Mouse (Mus musculus) heart, embryonic 12.5 days (tissue): ENCODE results near the gene Fgd3. TPM values are rescaled to one million over a fixed set of nuclear protein-coding genes. Genes with fewer than 3 reads are reported as not detected.

Experiments used
- ATAC-seq: fragments of 200-750 bp; cut with Nextera tagmentation; 2 replicates; pipeline ENCODE4 v1.8.0; 2017; ENCODE audit warnings: moderate TSS enrichment, moderate library complexity; ENCODE audit not compliant: insufficient number of reproducible peaks, low FRiP score
- H3K27ac ChIP-seq: fragments of 300-500 bp; sonication (generic); 2 replicates; pipeline ENCODE4 v1.5.1; 2016; ENCODE audit warnings: mild to moderate bottlenecking, moderate library complexity; ENCODE audit not compliant: poor library complexity, severe bottlenecking
- H3K27me3 ChIP-seq: fragments of 300-500 bp; sonication (generic); replicated peaks from 2 replicates; pipeline ENCODE4 v1.6.1; 2016; ENCODE audit warnings: mild to moderate bottlenecking, moderate library complexity
- H3K36me3 ChIP-seq: fragments of 300-500 bp; sonication (generic); 2 replicates; pipeline ENCODE4 v1.6.1; 2016; ENCODE audit warnings: mild to moderate bottlenecking, moderate library complexity
- H3K4me1 ChIP-seq: fragments of 300-500 bp; sonication (generic); replicated peaks from 2 replicates; pipeline ENCODE4 v1.6.1; 2016; ENCODE audit warnings: mild to moderate bottlenecking
- H3K4me2 ChIP-seq: fragments of 300-500 bp; sonication (generic); 2 replicates; pipeline ENCODE4 v1.6.1; 2016; ENCODE audit warnings: mild to moderate bottlenecking, moderate library complexity
- H3K4me3 ChIP-seq: fragments of 300-500 bp; sonication (generic); 2 replicates; pipeline ENCODE4 v1.5.1; 2016; ENCODE audit warnings: mild to moderate bottlenecking
- H3K9ac ChIP-seq: fragments of 300-500 bp; sonication (generic); 2 replicates; pipeline ENCODE4 v1.6.1; 2016; ENCODE audit warnings: mild to moderate bottlenecking, moderate library complexity
- H3K9me3 ChIP-seq: fragments of 300-500 bp; sonication (generic); replicated peaks from 2 replicates; pipeline ENCODE4 v1.6.1; 2016; ENCODE audit warnings: mild to moderate bottlenecking, moderate library complexity
- WGBS: fragments of 180-500 bp; shearing (Covaris S2); methylation state at CpG from one replicate; pipeline ENCODE4 v1.1.7; 2016; 5-methylcytosine and 5-hydroxymethylcytosine counted together
- polyA plus RNA-seq: library from polyadenylated mRNA; unstranded; fragments of >200 nt; fragmentation: Nextera tagmentation; extraction: Ambion mirVana; gene quantifications from 2 replicates; pipeline ENCODE4 v1.2.1, GENCODE M21; 2016

Fgd3 gene
- polyA plus RNA-seq, 1 experiment from 2014 or later: 0.15 TPM

- H3K27ac ChIP-seq: no peak overlapping the region
- H3K27me3 ChIP-seq: peaks cover 57% of the 10 kb centered on the region
- peak overlapping the region; percentile 49 for H3K4me3 ChIP-seq
- H3K9ac ChIP-seq: peak overlapping the region; percentile 53; the same call in 1 of the 2 replicates
- H3K4me1 ChIP-seq: peaks cover 39% of the 10 kb centered on the region
- WGBS: 34% methylated on average over 12 of the region's 12 CpGs
- peak overlapping the region; percentile 81 for H3K4me2 ChIP-seq
- ATAC-seq: no peak
- no peaks in the 10 kb centered on the region for H3K36me3 ChIP-seq
- H3K9me3 ChIP-seq: no peaks in the 10 kb centered on the region
These were observed 72.8 kb downstream of the Fgd3 start for GRCm38 (mm10) chr13:49247232-49247739.

GRCm38 (mm10) chr13:49246626-49247025, 73.5 kb downstream of the Fgd3 start:
- no peak overlapping the region for H3K4me3 ChIP-seq
- no peak overlapping the region for H3K4me2 ChIP-seq
- peaks cover 57% of the 10 kb centered on the region for H3K27me3 ChIP-seq
- peaks cover 39% of the 10 kb centered on the region for H3K4me1 ChIP-seq
- H3K9me3 ChIP-seq: no peaks in the 10 kb centered on the region
- no peak overlapping the region for H3K27ac ChIP-seq
- no peaks in the 10 kb centered on the region for H3K36me3 ChIP-seq
- 61% methylated on average over 2 of the region's 2 CpGs for WGBS
- H3K9ac ChIP-seq: no peak overlapping the region
- no peak for ATAC-seq

GRCm38 (mm10) chr13:49246011-49246410, 74.1 kb downstream of the Fgd3 start:
- H3K27me3 ChIP-seq: peaks cover 57% of the 10 kb centered on the region

GRCm38 (mm10) chr13:49245251-49245650, 74.9 kb downstream of the Fgd3 start:
- H3K27me3 ChIP-seq: peaks cover 57% of the 10 kb centered on the region
- no peak overlapping the region for H3K27ac ChIP-seq
- no peak overlapping the region for H3K4me3 ChIP-seq
- no peak for ATAC-seq
- no peak overlapping the region for H3K4me2 ChIP-seq
- WGBS: 70% methylated on average over 4 of the region's 4 CpGs
- H3K9ac ChIP-seq: no peak overlapping the region
- no peaks in the 10 kb centered on the region for H3K36me3 ChIP-seq
- H3K9me3 ChIP-seq: no peaks in the 10 kb centered on the region
- peaks cover 39% of the 10 kb centered on the region for H3K4me1 ChIP-seq

More at GRCm38 (mm10) chr13:49246011-49246410, 74.1 kb downstream of the Fgd3 start:
- ATAC-seq: no peak
- Histone ChIP-seq H3K36me3 (no peaks in the 10 kb centered on the region), H3K9ac (no peak overlapping the region), H3K9me3 (no peaks in the 10 kb centered on the region), H3K4me3 (no peak overlapping the region), H3K4me1 (peaks cover 39% of the 10 kb centered on the region), H3K4me2 (no peak overlapping the region), H3K27ac (no peak overlapping the region)
- 43% methylated on average over 3 of the region's 3 CpGs for WGBS

- H3K4me2 ChIP-seq: no peak overlapping the region
- no peak overlapping the region for H3K4me3 ChIP-seq
- no peak for ATAC-seq
- H3K9me3 ChIP-seq: no peaks in the 10 kb centered on the region
- no peak overlapping the region for H3K27ac ChIP-seq
- no peaks in the 10 kb centered on the region for H3K36me3 ChIP-seq
- no peak overlapping the region for H3K9ac ChIP-seq
- peaks cover 34% of the 10 kb centered on the region for H3K4me1 ChIP-seq
- peaks cover 44% of the 10 kb centered on the region for H3K27me3 ChIP-seq
- WGBS: 78% methylated on average over 2 of the region's 2 CpGs
These were observed 76.6 kb downstream of the Fgd3 start for GRCm38 (mm10) chr13:49243492-49243891.

GRCm38 (mm10) chr13:49242321-49243065, 77.6 kb downstream of the Fgd3 start:
- 51% methylated on average over 9 of the region's 9 CpGs for WGBS
- Histone ChIP-seq H3K27ac (no peak overlapping the region), H3K4me2 (no peak overlapping the region), H3K27me3 (peaks cover 34% of the 10 kb centered on the region), H3K4me3 (no peak overlapping the region), H3K36me3 (no peaks in the 10 kb centered on the region), H3K9me3 (no peaks in the 10 kb centered on the region), H3K9ac (no peak overlapping the region), H3K4me1 (peaks cover 24% of the 10 kb centered on the region)
- no peak for ATAC-seq

GRCm38 (mm10) chr13:49238737-49239136, 81.4 kb downstream of the Fgd3 start:
- ATAC-seq: no peak
- Histone ChIP-seq H3K4me2 (no peak overlapping the region), H3K9me3 (no peaks in the 10 kb centered on the region), H3K4me3 (no peak overlapping the region), H3K27me3 (0 out of 2 replicates have a peak, but pooled peaks cover 5% of the 10 kb centered on the region), H3K4me1 (peaks cover 10% of the 10 kb centered on the region), H3K36me3 (no peaks in the 10 kb centered on the region), H3K27ac (no peak overlapping the region), H3K9ac (no peak overlapping the region)
- 90% methylated on average over 8 of the region's 8 CpGs for WGBS

GRCm38 (mm10) chr13:49237617-49238016, 82.5 kb downstream of the Fgd3 start:
- Histone ChIP-seq H3K27me3 (no peaks in the 10 kb centered on the region), H3K4me2 (no peak overlapping the region), H3K4me1 (peaks cover 6% of the 10 kb centered on the region), H3K4me3 (no peak overlapping the region), H3K27ac (no peak overlapping the region), H3K36me3 (no peaks in the 10 kb centered on the region), H3K9ac (no peak overlapping the region), H3K9me3 (no peaks in the 10 kb centered on the region)
- WGBS: 80% methylated on average over 8 of the region's 8 CpGs
- ATAC-seq: no peak

- no peak overlapping the region for H3K4me2 ChIP-seq
- no peak overlapping the region for H3K9ac ChIP-seq
- 0 out of 2 replicates have a peak, but pooled peaks cover 3% of the 10 kb centered on the region for H3K4me1 ChIP-seq
- H3K9me3 ChIP-seq: no peaks in the 10 kb centered on the region
- no peaks in the 10 kb centered on the region for H3K36me3 ChIP-seq
- no peak overlapping the region for H3K4me3 ChIP-seq
- no peak overlapping the region for H3K27ac ChIP-seq
- ATAC-seq: no peak
- H3K27me3 ChIP-seq: no peaks in the 10 kb centered on the region
- WGBS: 90% methylated on average over 4 of the region's 4 CpGs
These were observed 85.4 kb downstream of the Fgd3 start for GRCm38 (mm10) chr13:49234711-49235110.

GRCm38 (mm10) chr13:49233792-49234572, 86.1 kb downstream of the Fgd3 start:
- no peak overlapping the region for H3K27ac ChIP-seq
- H3K9me3 ChIP-seq: no peaks in the 10 kb centered on the region
- no peak overlapping the region for H3K9ac ChIP-seq
- 0 out of 2 replicates have a peak, but pooled peaks cover 3% of the 10 kb centered on the region for H3K4me1 ChIP-seq
- ATAC-seq: no peak
- WGBS: 81% methylated on average over 8 of the region's 8 CpGs
- H3K4me3 ChIP-seq: no peak overlapping the region
- H3K27me3 ChIP-seq: no peaks in the 10 kb centered on the region
- H3K4me2 ChIP-seq: no peak overlapping the region
- H3K36me3 ChIP-seq: no peaks in the 10 kb centered on the region

GRCm38 (mm10) chr13:49225633-49226032, 94.5 kb downstream of the Fgd3 start:
- no peaks in the 10 kb centered on the region for H3K36me3 ChIP-seq
- peaks cover 18% of the 10 kb centered on the region; the same call in 1 of the 2 replicates for H3K27me3 ChIP-seq
- H3K9ac ChIP-seq: no peak overlapping the region
- H3K27ac ChIP-seq: no peak overlapping the region
- WGBS: 31% methylated on average over 4 of the region's 4 CpGs
- no peak overlapping the region for H3K4me3 ChIP-seq
- no peak overlapping the region for H3K4me2 ChIP-seq
- peaks cover 3% of the 10 kb centered on the region; the same call in 1 of the 2 replicates for H3K4me1 ChIP-seq
- peaks cover 4% of the 10 kb centered on the region; the same call in 1 of the 2 replicates for H3K9me3 ChIP-seq
- no peak for ATAC-seq
